Mouse (Mus musculus) heart, postnatal 10 days (tissue): Measurements from ENCODE around the gene Ncoa1. TPM values are rescaled to one million over a fixed set of nuclear protein-coding genes. Genes with fewer than 3 reads are reported as not detected.

Source experiments
- total RNA-seq, 2 experiments: library from RNA; stranded (reverse); gene quantifications; 2 replicates each; pipeline ENCODE4 v1.2.3; 2021

Ncoa1 gene
- total RNA-seq, 2 experiments from 2014 or later = 36.7 to 37.0 TPM

Other genes starting within 250 kb of the Ncoa1 start
- gene Ptrhd1, start 243.2 kb downstream of the Ncoa1 start, total RNA-seq = 1 to 10 TPM; 4.8 to 5.0 TPM
- gene Cenpo, start 242.9 kb downstream of the Ncoa1 start, total RNA-seq = 1 to 10 TPM; 5.0 to 5.3 TPM
- gene Itsn2, start 115.5 kb upstream of the Ncoa1 start, total RNA-seq = 10 to 100 TPM; 47.0 to 47.3 TPM
- gene Gm3625, start 115.7 kb upstream of the Ncoa1 start, total RNA-seq = not detected